Comparison of ENCODE assay signal across 8 mouse cellular contexts in the genomic region with DNA sequence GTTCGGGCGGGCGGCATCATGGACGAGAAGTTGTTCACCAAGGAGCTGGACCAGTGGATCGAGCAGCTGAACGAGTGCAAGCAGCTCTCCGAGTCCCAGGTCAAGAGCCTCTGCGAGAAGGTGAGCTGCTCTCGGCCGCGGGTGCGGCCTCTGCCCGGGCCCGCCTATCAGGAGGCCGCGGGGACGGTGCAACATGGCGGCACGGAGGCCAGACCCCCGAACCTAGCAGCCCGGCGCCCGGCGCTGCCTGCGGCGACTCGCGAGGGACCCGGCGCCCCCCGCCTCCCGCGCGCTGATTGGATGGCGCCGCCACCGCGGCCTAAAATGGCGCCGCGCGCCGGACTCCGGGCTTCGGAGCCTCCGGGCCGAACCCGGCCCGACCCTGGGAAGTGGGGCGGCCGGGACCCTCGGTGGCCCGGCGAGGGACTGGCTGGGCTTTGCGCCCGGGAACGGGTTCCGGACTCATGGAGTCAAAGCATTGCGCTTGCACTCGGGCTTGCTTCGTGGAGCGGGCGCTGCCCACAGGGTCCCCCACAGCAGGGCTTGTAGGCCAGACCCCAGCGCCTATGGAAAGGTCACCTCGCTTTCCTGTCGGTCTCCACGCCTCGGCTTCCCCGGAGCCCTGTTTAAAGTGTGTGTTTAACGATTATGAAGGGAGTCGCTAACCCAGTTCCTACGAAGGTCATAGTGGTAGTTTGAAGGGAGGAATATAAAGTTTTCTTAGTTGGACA. TPM values are rescaled to one million over a fixed set of nuclear protein-coding genes. Genes with fewer than 3 reads are reported as not detected.
DNase-seq lines count a peak whose midpoint lies in the region; ATAC-seq and TF ChIP-seq lines count a peak whose summit lies in the region.

No protein-coding gene starts in this region.

- intact Hi-C loops in left cerebral cortex, postnatal 14 days (cut with DNase I), result loop anchor here (5.0 kb wide), 1 partner anchor 97 kb away; the partner anchor contains the start of genes Cdkl3 and Ube2b

- peak overlapping the region; percentile 91 for H3K4me2 ChIP-seq in hindbrain, embryonic 16.5 days (ENCODE audit: low read length)

- H3K9ac ChIP-seq in hindbrain, embryonic 16.5 days (ENCODE audit: low read depth, low read length), result peak overlapping the region; percentile 99

- in situ Hi-C loops in Patski (cut with MboI; ENCODE audit: low pct_unique_long_range_greater_than_20kb), result no loop called here

- no peaks in the 10 kb centered on the region for H3K36me3 ChIP-seq in hindbrain, embryonic 16.5 days (ENCODE audit: control insufficient read depth, insufficient read depth, low read length)

- H3K4me3 ChIP-seq in hindbrain, embryonic 16.5 days (ENCODE audit: low read length), result peak overlapping the region; percentile 91

- no peaks in the 10 kb centered on the region for H3K9me3 ChIP-seq in hindbrain, embryonic 16.5 days (ENCODE audit: control insufficient read depth, low read length)

- no peaks in the 10 kb centered on the region for H3K27me3 ChIP-seq in Patski
- H3K27me3 ChIP-seq in hindbrain, embryonic 16.5 days (replicated peaks; ENCODE audit: control insufficient read depth, insufficient read depth, low read length), result no peaks in the 10 kb centered on the region

- POLR2A ChIA-PET in Patski (lab: Charles Lee), result interaction anchor here (0.9 to 1.2 kb wide), 2 partner anchors 18 to 130 kb away, joined by 3 read pairs; no protein-coding TSS in a partner anchor

- peak overlapping the region; percentile 100 for H3K27ac ChIP-seq in hindbrain, embryonic 16.5 days (ENCODE audit: low read depth, low read length)

- under 1% methylated on average over 58 of the region's 72 CpGs for WGBS in hindbrain, embryonic 16.5 days

- H3K4me1 ChIP-seq in hindbrain, embryonic 16.5 days (ENCODE audit: control insufficient read depth, insufficient read depth, low read depth, low read length), result peaks cover 31% of the 10 kb centered on the region

- CTCF ChIA-PET in Patski (lab: Charles Lee), result interaction anchor here (1.1 kb wide), 1 partner anchor 18 kb away, joined by 3 read pairs; no protein-coding TSS in a partner anchor

- TF ChIP-seq CTCF in Patski (IDR thresholded peaks at IDR 0.05), result no peak

- peak; percentile 60 for ATAC-seq in Patski
- peak; percentile 70 for ATAC-seq in hindbrain, embryonic 16.5 days
- ATAC-seq in megakaryocyte progenitor cell, adult 5-6 weeks (replicated peaks; ENCODE audit: poor library complexity), result peak; percentile 47

- DNase-seq in Patski (ENCODE audit: low read depth, low spot score), result no peak
- peak; percentile 60 to 65 for DNase-seq in cerebellum, postnatal 36 days
- DNase-seq in gastrocnemius, adult 18-20 months (ENCODE audit: low spot score), result peak; percentile 49
- peak; percentile 57 to 70 for DNase-seq in left cerebral cortex, postnatal 14 days (ENCODE audit: low spot score in 2 of 2)
- DNase-seq in right cerebral cortex, postnatal 10 days (ENCODE audit: low spot score in 2 of 2), result peak; percentile 82 to 85
- peak; percentile 53 for DNase-seq in urinary bladder, postnatal 25 days (ENCODE audit: low spot score)

RNA-seq across cellular contexts. Expression of gene Ppp2ca, which starts 0.7 kb away (rescaled TPM):
- 78.7 TPM for polyA plus RNA-seq in Patski (2021)
- total RNA-seq in gastrocnemius, adult 18-20 months (2021), result 10 to 100 TPM; 38.8 to 50.3 TPM
- 124 and 125 TPM in 2 replicates for polyA plus RNA-seq in hindbrain, embryonic 16.5 days (2015; fragmentation: Nextera tagmentation; extraction: Ambion mirVana)
- 100 to 1,000 TPM; 129 to 131 TPM for total RNA-seq in left cerebral cortex, postnatal 14 days (2021)
- total RNA-seq in megakaryocyte progenitor cell, adult 5-6 weeks (2015), result 83.7 and 92.7 TPM in 2 replicates
- 94.4 and 99.1 TPM in 2 replicates for total RNA-seq in megakaryocyte progenitor cell, adult 5-6 weeks (2017)

RNA-seq across cellular contexts. Expression of gene Olfr1373, which starts 46.1 kb away (rescaled TPM):
- not detected for polyA plus RNA-seq in Patski (2021)
- total RNA-seq in gastrocnemius, adult 18-20 months (2021), result not detected
- polyA plus RNA-seq in hindbrain, embryonic 16.5 days (2015; fragmentation: Nextera tagmentation; extraction: Ambion mirVana), result not detected in 2 replicates
- total RNA-seq in left cerebral cortex, postnatal 14 days (2021), result not detected
- not detected in 2 replicates for total RNA-seq in megakaryocyte progenitor cell, adult 5-6 weeks (2015)
- 0.25 TPM in 1 of 2 replicates, not detected in the other for total RNA-seq in megakaryocyte progenitor cell, adult 5-6 weeks (2017)
